Mouse (Mus musculus) liver, postnatal 0 days (tissue): ENCODE measurements at regions not wholly inside any gene's neighbourhood (a gene's known extent, or its start where the extent isn't known, plus 50 kb on each side); places are given as distances from the start of the nearest gene placed in this dataset.

Experiments used
- CTCF ChIP-seq: sonication (generic); IDR thresholded peaks from 2 replicates; pipeline ENCODE4 v1.5.1; 2016; ENCODE audit warnings: antibody characterized with exemption, low read depth
- EP300 ChIP-seq: IDR thresholded peaks from 2 replicates; pipeline ENCODE4 v1.6.1; 2016; ENCODE audit warnings: antibody characterized with exemption, low read depth, mild to moderate bottlenecking

DNA sequence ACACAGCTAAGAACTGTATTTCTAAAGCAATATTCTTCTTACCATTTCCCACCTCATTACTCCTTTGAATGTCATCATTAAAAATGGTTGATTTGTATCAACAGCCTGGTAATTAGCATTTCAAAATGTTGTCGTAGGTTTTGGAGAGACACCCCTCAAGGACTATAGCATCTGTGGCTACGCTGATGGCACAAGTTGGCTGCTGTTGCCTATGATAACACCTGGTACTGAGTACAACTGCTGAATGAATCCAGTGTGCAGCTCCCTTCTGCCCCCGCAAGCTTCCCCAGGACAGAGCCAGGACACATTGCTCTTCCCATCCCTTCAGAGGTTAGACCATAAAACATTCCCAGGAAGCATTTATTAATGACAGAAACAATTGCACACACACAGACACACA, 68.7 kb upstream of the Mycn start:
- TF ChIP-seq CTCF = no peak
- no peak for TF ChIP-seq EP300
